Mouse (Mus musculus): Measurements from ENCODE around the gene Vmn1r118.
"Not testable (repeated sequence)": the region's sequence is repeated elsewhere in the genome, so short reads cannot be mapped to it uniquely, and the experiment has no call there.

The Vmn1r118 gene

DNA sequence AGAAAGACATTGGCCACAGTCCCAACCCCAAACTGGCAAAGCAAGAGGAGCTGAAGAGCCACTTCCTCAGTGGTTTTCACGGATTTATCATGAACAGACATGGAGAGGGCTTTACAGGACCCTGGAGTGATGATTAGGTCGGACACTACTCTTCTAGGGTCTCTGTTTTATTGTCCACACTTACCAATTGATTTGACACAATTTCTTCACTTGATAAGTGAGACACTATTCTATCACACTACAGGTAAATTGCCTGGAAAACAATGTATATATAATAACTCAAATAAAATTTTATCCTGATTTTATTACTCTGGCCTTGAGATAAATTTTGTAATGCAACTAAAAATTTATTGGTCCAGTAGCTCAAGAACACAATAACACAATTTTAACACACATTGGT is at the start of gene Vmn1r118:
TSS of gene Vmn1r118 (minus strand) at position 101 of the 400 bp plus-strand sequence.
- not testable (repeated sequence) for DNase-seq (ENCODE audit: low read depth, low spot score)

DNA sequence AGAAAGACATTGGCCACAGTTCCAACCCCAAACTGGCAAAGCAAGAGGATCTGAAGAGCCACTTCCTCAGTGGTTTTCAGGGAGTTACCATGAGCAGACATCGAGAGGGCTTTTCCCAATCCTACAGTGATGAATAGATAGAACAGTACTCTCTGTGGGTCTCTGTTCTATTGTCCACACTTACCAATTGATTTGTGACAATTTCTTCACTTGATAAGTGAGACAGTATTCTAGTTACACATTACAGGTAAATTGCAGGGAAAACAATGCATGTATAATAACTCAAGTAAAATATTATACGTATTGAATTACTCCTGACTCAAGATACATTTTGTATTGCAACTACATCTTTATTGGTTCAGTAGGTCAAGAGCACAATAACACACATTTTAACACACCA is 28.1 kb downstream of the Vmn1r118 start, which contains the start of gene Vmn1r117:
TSS of gene Vmn1r117 (minus strand) at position 101 of the 400 bp plus-strand sequence.
- DNase-seq (ENCODE audit: low read depth, low spot score), result not testable (repeated sequence)

DNA sequence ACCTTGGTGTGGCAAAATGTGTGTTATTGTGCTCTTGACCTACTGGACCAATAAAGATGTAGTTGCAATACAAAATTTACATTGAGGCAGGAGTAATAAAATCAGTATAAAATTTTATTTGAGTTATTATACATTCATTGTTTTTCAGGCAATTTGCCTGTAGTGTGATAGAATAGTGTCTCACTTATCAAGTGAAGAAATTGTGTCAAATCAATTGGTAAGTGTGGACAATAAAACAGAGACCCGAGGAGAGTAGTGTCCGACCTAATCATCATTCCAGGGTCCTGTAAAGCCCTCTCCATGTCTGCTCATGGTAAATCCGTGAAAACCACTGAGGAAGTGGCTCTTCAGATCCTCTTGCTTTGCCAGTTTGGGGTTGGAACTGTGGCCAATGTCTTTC is 40.2 kb downstream of the Vmn1r118 start, which contains the start of gene Vmn1r116:
TSS of gene Vmn1r116 (plus strand) at position 301 of the 400 bp plus-strand sequence.
- not testable (repeated sequence) for DNase-seq (ENCODE audit: low read depth, low spot score)
